Mouse (Mus musculus): ENCODE results near the gene S100a10. TPM values are rescaled to one million over a fixed set of nuclear protein-coding genes. Genes with fewer than 3 reads are reported as not detected.
A peak's percentile ranks its signal among the peaks of the same experiment; 100 is the strongest.
"Not testable (repeated sequence)": the region's sequence is repeated elsewhere in the genome, so short reads cannot be mapped to it uniquely, and the experiment has no call there.

S100a10 gene
- total RNA-seq, 2 experiments from 2014 or later = 29.0 to 61.7 TPM

DNA sequence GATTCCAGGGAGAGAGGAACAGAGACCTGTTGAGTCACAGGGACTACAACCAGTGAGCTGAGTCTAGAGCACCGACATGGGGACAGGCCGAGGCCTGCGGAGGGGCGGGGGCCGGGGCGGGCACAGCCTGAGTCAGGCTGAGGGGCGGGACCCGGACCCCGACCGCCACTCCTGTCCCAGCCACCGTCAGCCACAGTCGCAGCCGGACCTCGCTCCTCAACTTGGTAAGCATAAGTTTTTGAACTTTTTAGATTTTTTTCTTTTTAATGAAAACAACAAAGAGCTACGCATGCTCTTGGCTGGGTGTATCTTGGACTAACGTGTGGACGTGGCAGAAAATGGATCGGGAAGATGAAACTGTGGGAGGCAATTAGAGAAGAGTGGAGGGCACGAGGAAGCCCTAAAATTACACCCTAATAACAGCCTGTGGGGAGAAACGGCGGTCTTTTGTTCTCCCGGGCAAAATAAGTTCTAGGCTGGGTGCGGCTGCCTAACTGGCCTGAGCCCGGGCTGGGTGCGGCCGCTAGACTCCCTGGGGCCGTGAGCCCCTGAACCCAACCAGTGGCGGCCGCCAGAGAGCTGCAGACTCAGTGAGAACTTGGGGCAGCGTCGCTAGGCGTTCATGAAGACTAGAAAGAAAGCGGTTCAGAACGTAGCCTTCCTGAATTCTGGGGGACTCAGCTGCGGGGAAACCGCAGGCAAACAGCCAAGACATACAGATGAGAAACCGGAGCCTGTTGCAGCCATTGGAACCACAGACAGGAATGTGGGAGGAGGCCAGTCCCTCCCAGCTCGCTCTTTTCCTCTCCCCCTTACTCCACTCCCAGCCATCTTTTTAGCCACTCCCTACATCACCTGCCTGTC lies 34.3 kb upstream of the S100a10 start, which contains the start of gene S100a11:
TSS of gene S100a11 (plus strand) at position 159 of the 864 bp plus-strand sequence.
- intact Hi-C loops (cut with DNase I) = no loop called here

DNA sequence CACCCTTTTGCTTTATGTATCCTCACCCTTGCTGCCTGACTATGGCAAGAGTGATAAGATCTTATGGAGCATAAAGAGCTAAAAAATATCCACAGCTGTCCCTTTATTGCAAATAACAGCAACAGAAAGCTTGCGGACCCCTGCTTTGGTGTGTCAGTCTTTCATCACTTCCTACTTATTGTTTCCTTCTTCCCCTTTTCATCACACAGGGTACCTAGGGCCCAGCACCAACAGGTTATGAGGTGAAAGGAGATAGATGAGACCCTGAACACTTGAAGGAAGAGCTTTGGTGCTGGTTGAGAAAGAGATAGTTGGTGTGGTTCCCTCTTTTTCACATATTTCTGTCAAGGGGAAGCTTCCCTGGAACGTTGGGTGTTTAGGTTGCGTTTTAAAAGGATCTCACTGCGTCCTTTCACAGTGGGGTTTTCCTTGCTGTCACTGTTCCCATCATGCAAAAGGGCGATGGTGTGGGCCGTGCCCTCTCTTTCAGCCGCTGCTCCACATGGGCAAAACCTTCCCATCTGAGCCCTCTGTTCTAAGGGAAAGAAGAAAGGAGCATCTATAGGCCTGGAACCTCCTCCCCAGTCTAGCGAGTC lies 33.3 kb upstream of the S100a10 start:
- Histone ChIP-seq H3K4me3 (peak overlapping the region; percentile 87), H3K27ac (peak overlapping the region; percentile 90)
- DNase-seq = no peak
- intact Hi-C loops (cut with DNase I) = no loop called here
- no peak for TF ChIP-seq CTCF (IDR thresholded peaks at IDR 0.05)

More for the DNA sequence above, 34.3 kb upstream of the S100a10 start, which contains the start of gene S100a11:
- DNase-seq = peak; percentile 75
- H3K4me3 ChIP-seq = peak within 1 kb of the TSS; percentile 87
- peak within 1 kb of the TSS; percentile 90 for H3K27ac ChIP-seq
- TF ChIP-seq CTCF (IDR thresholded peaks at IDR 0.05) = peak; percentile 18; the same call in 1 of the 2 replicates

DNA sequence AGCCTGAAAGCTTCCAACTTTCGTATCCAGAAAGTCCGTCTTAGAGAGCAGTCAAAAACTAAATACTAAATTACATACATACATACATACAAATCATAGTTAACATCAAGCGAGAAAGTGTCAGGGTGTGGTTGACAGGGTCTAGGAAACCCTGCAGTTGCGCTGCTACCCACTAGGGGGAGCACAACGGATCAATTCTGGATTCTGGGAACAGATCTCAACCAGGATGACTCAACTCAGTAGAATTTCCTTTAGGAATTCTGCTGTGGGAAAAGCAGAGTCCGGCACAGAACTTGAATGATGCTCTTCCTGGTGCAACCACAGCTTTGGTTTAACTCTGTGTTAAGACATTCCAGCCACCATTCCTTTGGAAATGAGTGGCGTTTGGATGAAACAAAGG lies 32.3 kb upstream of the S100a10 start:
- peak; percentile 92 for TF ChIP-seq CTCF (IDR thresholded peaks at IDR 0.05)
- peak overlapping the region; percentile 62 for H3K27ac ChIP-seq
- intact Hi-C loops (cut with DNase I) = no loop called here
- peak overlapping the region; percentile 87 for H3K4me3 ChIP-seq
- DNase-seq = peak; percentile 67

DNA sequence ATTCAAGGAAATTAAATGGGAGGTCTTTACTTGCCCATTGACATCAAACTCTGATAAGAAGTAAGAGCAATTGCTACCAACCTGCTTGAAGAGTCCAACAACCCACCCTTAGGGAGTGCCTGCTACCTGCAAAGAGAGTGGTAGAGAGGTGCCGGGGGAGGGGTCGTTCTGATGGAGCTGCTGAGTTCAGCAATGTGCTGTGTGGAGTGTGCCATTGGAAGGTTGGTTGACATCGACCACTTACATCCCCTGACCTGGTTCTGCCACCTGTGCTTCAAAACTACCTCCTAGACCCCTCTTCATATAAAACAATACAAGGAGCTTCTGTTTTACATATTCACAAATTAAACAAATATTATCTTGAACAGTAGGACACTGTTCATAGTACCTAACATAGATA lies 27.6 kb upstream of the S100a10 start:
- DNase-seq = no peak
- intact Hi-C loops (cut with DNase I) = no loop called here
- TF ChIP-seq CTCF (IDR thresholded peaks at IDR 0.05) = no peak
- Histone ChIP-seq H3K4me3 (no peak overlapping the region), H3K27ac (no peak overlapping the region)

DNA sequence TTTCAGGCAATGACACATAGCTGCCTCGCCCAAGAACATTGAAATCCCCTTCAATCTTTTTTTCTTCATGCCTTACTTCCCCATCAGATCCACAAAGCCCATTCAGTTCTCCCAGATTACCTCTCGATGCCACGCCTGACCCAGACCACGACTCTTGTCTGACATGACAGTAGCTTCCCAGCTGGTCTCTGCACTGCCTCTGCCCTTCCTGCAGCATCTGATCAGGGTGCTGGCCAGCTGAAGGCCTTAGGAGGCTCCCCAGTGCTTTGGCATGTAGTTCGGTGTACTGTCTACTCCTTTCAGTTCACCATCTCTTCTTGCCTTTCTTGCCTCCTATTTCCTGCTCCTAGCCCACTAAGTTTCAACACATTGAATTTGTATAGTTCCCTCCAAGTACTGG lies 26.1 kb upstream of the S100a10 start:
- intact Hi-C loops (cut with DNase I) = no loop called here
- DNase-seq = no peak
- no peak for TF ChIP-seq CTCF (IDR thresholded peaks at IDR 0.05)

DNA sequence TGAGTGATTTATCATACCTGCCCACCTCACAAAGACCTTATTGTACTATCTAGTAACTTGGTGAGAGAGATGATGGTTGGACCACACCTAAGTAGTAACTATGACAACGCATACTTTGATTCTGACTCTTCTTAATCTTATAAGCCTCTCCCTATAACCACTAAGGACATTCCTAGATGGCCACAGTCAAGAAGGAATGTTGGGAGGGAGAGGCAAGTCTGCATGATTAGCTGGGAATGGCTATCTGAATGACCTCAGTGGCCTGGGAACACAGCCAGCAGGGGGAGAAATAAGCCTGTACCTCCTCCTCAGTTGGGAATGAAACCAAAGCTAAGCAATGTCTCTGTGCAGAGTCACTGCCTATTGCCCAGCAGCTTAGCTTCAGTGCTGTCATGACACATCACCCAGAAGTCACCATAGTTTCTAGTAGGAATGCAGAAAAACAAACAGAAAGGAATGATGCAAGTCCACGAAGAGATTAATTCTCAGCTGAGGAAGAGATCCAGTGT lies 17.8 kb upstream of the S100a10 start:
- intact Hi-C loops (cut with DNase I) = no loop called here
- peak; percentile 83 for DNase-seq
- H3K4me3 ChIP-seq = no peak overlapping the region
- TF ChIP-seq CTCF (IDR thresholded peaks at IDR 0.05) = no peak
- no peak overlapping the region for H3K27ac ChIP-seq

More for the DNA sequence above, 26.1 kb upstream of the S100a10 start:
- Histone ChIP-seq H3K4me3 (no peak overlapping the region), H3K27ac (no peak overlapping the region)

DNA sequence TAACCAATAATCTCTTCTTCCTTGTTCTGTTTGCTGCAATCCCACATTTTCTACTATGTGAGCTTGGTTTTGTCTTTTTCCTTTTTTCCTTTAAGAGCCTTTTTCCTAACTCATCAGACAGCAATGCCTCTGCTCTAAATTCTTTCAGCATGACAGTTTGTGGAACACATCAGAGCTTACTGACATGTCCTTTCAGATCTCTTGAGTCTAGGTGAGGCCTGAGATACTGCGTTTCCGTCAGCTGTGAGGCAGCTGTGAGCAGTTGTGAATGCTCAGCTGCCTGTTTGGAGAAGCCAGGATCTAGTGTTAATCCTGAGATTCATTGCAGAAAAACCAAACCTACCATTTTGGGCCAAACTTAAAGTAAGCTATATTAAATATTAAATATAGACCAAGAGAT lies 16.4 kb upstream of the S100a10 start:
- intact Hi-C loops (cut with DNase I) = no loop called here
- DNase-seq = no peak
- no peak overlapping the region for H3K4me3 ChIP-seq
- no peak for TF ChIP-seq CTCF (IDR thresholded peaks at IDR 0.05)
- H3K27ac ChIP-seq = no peak overlapping the region

DNA sequence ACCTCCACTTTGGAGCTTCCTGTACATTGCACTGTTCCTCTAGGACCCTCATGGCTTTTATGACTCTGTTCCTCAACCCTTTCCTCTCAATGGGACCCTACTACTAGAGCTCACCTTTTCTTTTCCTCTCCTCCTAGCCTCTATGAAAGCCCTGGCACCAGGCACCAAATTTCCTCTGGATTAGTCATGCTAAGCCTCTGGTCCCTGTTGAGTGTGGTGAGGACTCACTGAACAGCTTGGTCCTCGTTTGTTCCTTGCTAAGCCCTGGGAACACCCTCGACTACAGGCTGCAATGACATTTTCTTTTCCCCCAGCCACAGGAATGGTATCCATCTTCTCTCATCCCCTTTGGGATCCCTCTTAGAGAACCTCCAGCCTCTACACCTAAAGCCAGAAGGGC lies 13.4 kb upstream of the S100a10 start:
- no peak overlapping the region for H3K4me3 ChIP-seq
- H3K27ac ChIP-seq = no peak overlapping the region
- no peak for DNase-seq
- no peak for TF ChIP-seq CTCF (IDR thresholded peaks at IDR 0.05)
- intact Hi-C loops (cut with DNase I) = no loop called here

DNA sequence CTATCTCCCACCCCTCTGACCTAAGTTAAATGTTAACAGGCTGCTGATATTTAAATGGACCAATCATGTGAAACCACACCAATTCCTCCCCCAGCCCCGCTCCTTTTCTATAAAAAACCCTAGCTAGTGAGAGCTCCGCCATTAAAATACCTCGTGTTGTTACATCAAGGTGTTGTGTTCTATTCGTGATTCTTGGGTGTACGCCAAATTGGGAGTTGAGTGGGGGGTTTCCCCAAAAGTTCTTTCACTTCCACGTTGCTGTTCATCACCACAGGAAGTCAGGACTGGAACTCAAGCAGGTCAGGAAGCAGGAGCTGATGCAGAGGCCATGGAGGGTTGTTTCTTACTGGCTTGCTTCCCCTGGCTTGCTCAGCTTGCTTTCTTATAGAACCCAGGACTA lies 10.7 kb upstream of the S100a10 start:
- H3K4me3 ChIP-seq; intact Hi-C loops (cut with DNase I); DNase-seq; H3K27ac ChIP-seq: not testable (repeated sequence)

DNA sequence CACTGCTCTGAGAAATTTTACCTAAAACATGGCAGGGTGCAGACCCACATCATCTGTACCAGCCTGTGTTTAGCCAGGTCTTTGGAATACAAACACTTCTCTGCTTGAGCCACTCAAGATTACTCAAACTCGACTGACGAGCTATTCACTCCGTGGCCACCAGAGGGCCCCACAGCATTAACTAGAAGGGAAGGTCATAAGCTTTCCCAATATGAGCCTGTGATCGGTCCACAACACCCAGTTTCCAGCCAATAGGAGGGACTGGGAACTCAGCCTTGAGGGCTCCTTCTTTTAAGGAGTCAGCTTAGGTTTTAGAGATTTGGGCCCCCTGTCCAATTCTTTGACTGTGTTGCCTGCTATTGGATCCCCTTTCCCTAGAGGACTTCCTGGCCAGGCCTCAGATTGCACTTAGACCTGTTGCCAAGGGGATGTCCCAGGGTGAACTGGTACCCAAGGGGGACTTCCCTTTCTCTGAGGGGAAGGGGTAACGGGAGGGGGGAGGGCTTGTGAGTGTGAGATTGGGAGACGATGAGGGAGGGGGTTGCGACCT lies 7.7 kb upstream of the S100a10 start:
- peak; percentile 100 for TF ChIP-seq CTCF (IDR thresholded peaks at IDR 0.05)
- Histone ChIP-seq H3K27ac (peak overlapping the region; percentile 58), H3K4me3 (peak overlapping the region; percentile 25; the same call in 1 of the 2 replicates)
- intact Hi-C loops (cut with DNase I) = loop anchor here (1.0 kb wide), 2 partner anchors 46 to 60 kb away; no protein-coding TSS in a partner anchor
- DNase-seq = peak; percentile 89

DNA sequence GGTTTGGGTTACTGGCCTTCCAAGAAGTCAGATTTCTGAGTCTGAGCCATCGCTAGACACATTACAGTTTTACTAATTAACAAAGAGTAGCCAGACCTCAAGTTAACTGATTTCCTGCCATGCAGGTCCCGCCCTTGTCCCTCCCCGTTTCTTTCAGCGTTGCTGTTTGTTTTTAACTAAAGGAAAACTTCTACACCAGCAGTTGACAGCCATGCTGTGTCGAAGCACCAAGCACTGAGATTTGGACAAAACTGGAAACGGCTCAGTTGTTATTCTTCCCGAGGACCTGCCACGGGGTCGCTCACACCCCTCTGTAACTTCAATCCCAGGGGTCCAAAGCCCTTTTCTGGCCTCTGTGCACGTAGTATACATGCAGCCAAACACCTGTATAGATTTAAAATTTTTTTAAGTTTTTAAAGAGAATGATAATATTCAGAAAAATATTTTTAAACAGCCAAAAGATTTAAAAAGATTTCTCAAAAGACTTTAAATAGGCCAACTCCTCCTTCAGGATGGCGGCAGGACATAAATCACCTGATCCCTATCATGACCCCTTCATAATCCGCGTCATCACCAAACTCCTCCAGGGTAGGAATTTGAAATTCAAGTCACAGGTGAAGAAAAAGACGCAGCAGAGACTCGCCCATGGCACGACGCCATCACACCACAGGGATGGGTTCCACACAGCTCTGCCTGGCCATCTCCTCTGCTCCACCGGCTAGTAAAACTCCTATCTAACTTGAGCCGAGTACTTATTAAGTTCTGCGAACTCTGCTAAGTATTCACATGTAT lies 6.9 kb upstream of the S100a10 start:
- peak overlapping the region; percentile 25 for H3K4me3 ChIP-seq
- DNase-seq = peak; percentile 40
- peak overlapping the region; percentile 58 for H3K27ac ChIP-seq
- no peak for TF ChIP-seq CTCF (IDR thresholded peaks at IDR 0.05)
- intact Hi-C loops (cut with DNase I) = loop anchor here (1.0 kb wide), 2 partner anchors 45 to 59 kb away; no protein-coding TSS in a partner anchor
